Mouse (Mus musculus): Measurements from ENCODE around the gene Nedd9.

Nedd9 gene

GRCm38 (mm10) chr13:41337407-41337806 lies 149.8 kb downstream of the Nedd9 start:
- DNase-seq, result no peak

GRCm38 (mm10) chr13:41336260-41336659 lies 150.9 kb downstream of the Nedd9 start:
- DNase-seq, result no peak

GRCm38 (mm10) chr13:41335767-41336166 lies 151.4 kb downstream of the Nedd9 start:
- no peak for DNase-seq

- DNase-seq, result no peak
Observed at GRCm38 (mm10) chr13:41334641-41335000, 152.5 kb downstream of the Nedd9 start.

- no peak for DNase-seq
Observed at GRCm38 (mm10) chr13:41333889-41334640, 153.1 kb downstream of the Nedd9 start.

- no peak for DNase-seq
Observed at GRCm38 (mm10) chr13:41331671-41332340, 155.4 kb downstream of the Nedd9 start.

GRCm38 (mm10) chr13:41330589-41331345 lies 156.4 kb downstream of the Nedd9 start:
- DNase-seq, result no peak

GRCm38 (mm10) chr13:41330051-41330450 lies 157.1 kb downstream of the Nedd9 start:
- DNase-seq, result no peak

- no peak for DNase-seq
Observed at GRCm38 (mm10) chr13:41328481-41328880, 158.7 kb downstream of the Nedd9 start.

- DNase-seq, result no peak
Observed at GRCm38 (mm10) chr13:41327546-41327945, 159.6 kb downstream of the Nedd9 start.

GRCm38 (mm10) chr13:41326134-41326533 lies 161.0 kb downstream of the Nedd9 start:
- DNase-seq, result no peak

GRCm38 (mm10) chr13:41325346-41325745 lies 161.8 kb downstream of the Nedd9 start:
- no peak for DNase-seq

GRCm38 (mm10) chr13:41324631-41325030 lies 162.5 kb downstream of the Nedd9 start:
- no peak for DNase-seq

GRCm38 (mm10) chr13:41321433-41321832 lies 165.7 kb downstream of the Nedd9 start:
- DNase-seq, result no peak

- no peak for DNase-seq
Observed at GRCm38 (mm10) chr13:41320749-41321148, 166.4 kb downstream of the Nedd9 start.

- peak; percentile 94 for DNase-seq
Observed at GRCm38 (mm10) chr13:41302716-41303115, 184.4 kb downstream of the Nedd9 start.

- no peak for DNase-seq
Observed at GRCm38 (mm10) chr13:41300037-41300436, 187.1 kb downstream of the Nedd9 start.

GRCm38 (mm10) chr13:41298996-41299395 lies 188.2 kb downstream of the Nedd9 start:
- no peak for DNase-seq

- DNase-seq, result no peak
Observed at GRCm38 (mm10) chr13:41298533-41298932, 188.6 kb downstream of the Nedd9 start.

- DNase-seq, result no peak
Observed at GRCm38 (mm10) chr13:41296396-41296795, 190.8 kb downstream of the Nedd9 start.

GRCm38 (mm10) chr13:41295886-41296285 lies 191.3 kb downstream of the Nedd9 start:
- no peak for DNase-seq

GRCm38 (mm10) chr13:41293595-41293994 lies 193.6 kb downstream of the Nedd9 start:
- DNase-seq, result no peak

GRCm38 (mm10) chr13:41291466-41291974 lies 195.6 kb downstream of the Nedd9 start:
- DNase-seq, result no peak

GRCm38 (mm10) chr13:41286285-41286684 lies 200.9 kb downstream of the Nedd9 start:
- no peak for DNase-seq

All from thymus, postnatal 4 days (tissue).